Mouse (Mus musculus): ENCODE measurements around the gene Gm5640. TPM values are rescaled to one million over a fixed set of nuclear protein-coding genes. Genes with fewer than 3 reads are reported as not detected.
"Not testable (repeated sequence)": the region's sequence is repeated elsewhere in the genome, so short reads cannot be mapped to it uniquely, and the experiment has no call there.

The Gm5640 gene
- under 1 TPM; 0.59 to 0.64 TPM for total RNA-seq (2021)
- long read RNA-seq, experiment 1, result 0 reads
- long read RNA-seq, experiment 2, result 0 reads

DNA sequence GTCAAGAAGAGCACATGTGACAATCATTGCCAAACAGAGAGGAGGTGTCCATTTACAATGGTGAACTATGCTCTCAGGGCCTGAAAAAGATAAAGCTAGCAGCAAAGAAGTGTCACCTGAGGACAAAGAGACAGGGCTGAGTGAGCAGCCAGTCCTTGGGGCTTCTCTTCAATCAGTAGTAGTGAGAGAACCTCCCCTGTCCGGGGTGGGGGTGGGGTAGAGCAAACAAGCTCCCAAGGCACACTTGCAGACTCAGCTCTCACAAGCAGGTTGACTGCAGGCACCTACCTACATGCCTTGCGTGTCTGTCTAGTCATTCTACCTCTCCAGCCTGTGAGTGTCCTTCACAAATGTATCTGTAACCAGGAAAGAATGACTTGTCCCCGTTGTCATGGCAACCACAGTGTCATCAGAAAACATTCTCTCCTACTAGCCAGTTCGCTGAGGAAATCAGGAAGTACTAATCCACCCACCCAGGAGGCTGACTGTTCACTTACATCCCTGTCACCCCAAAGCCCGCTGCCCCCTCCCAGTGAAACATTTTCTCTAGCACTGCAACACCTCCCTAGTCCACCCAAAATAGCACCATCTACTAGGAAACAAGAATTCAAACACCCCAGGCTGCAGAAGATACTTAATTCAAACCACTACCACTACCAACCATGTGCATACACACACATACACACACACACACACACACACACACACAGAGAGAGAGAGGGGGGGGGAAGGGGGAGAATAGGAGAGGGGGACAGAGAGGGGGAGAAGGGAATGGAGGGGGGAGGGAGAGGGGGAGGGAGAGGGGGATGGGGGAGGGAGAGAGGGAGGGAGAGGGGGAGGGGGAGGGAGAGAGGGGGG, at the start of gene Gm5640:
TSS of gene Gm5640 (minus strand) at position 170 of the 858 bp plus-strand sequence.
- DNase-seq (ENCODE audit: low spot score in 2 of 2), result peak in 1 of 2 experiments; percentile 53

GRCm38 (mm10) chrX:74646393-74646792, 958 bp upstream of the Gm5640 start:
- DNase-seq (ENCODE audit: low spot score in 2 of 2); intact Hi-C loops (cut with DNase I): not testable (repeated sequence)

More for the DNA sequence above, at the start of gene Gm5640:
- intact Hi-C loops (cut with DNase I), result not testable (repeated sequence)

- intact Hi-C loops (cut with DNase I), result no loop called here
- no peak for DNase-seq (ENCODE audit: low spot score in 2 of 2)
These were observed 53.1 kb downstream of the Gm5640 start, which contains the start of gene Olfr1325 for GRCm38 (mm10) chrX:74592379-74592778. Olfr1325 (plus strand) TSS chrX:74592679.

Other genes with a start within 250 kb of the Gm5640 start
- 10 to 100 TPM; 22.8 to 24.4 TPM for gene G6pdx, start 216.4 kb downstream of the Gm5640 start, total RNA-seq (2021)
- gene Gm6880, start 164.2 kb downstream of the Gm5640 start, total RNA-seq (2021), result not detected
- gene Olfr1326-ps1, start 70.7 kb downstream of the Gm5640 start, total RNA-seq (2021), result not detected
- gene Olfr1325, start 53.0 kb downstream of the Gm5640 start, total RNA-seq (2021), result not detected
- not detected for gene Gm6890, start 95.3 kb upstream of the Gm5640 start, total RNA-seq (2021)
- under 1 TPM in 1 of 2 experiments, not detected in 1; 0.33 TPM for gene Gm5936, start 191.6 kb upstream of the Gm5640 start, total RNA-seq (2021)

Data from left cerebral cortex, postnatal 14 days (tissue).